9 mouse cellular contexts compared by ENCODE assay signal in the genomic region with DNA sequence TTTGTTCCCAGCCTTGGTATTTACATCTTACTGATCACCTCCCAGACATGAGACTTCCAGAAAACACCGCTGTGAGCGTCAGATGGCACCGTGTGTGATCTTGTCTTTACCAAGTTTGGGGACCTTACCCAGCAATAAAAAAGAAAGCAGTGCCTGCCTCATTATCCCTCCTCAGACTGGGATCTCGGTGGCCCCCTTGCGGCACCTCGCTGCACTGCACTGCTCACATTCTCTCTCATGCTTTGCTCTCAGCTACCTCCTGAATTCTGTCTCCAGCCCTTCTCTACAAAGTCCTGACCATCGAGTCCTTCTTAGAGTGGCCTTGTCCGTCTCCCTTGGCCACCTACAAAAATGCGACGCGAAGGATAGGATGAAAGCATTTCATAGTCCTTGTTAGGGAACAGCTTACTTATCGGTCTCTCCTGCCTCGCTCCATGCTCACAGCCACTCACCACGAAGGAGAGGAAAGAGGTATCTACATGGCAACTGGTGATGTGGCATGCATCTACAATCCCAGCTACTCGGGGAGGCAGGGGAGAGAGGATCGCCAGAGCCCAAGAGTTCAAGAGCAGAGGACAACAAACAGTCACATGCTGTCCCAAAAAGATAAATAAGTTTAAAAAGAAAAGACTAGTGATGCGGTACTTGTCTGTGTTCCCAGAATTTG. TPM values are rescaled to one million over a fixed set of nuclear protein-coding genes. Genes with fewer than 3 reads are reported as not detected.
DNase-seq lines count a peak whose midpoint lies in the region; ATAC-seq lines count a peak whose summit lies in the region.
"Had no signal": no experiment of that assay in that cellular context is flagged by ENCODE, and none has a peak within 500 bp of the region (broad histone marks: within the 10 kb centered on the region; RNA-seq: fewer than 3 reads in every experiment).

No protein-coding gene starts in this region.

- H3K9ac ChIP-seq in heart, embryonic 12.5 days: no peak overlapping the region

- WGBS in heart, embryonic 12.5 days: 26% methylated on average over 17 of the region's 17 CpGs

- H3K4me2 ChIP-seq in heart, embryonic 12.5 days: peak overlapping the region; percentile 50

- H3K36me3 ChIP-seq in heart, embryonic 12.5 days: no peaks in the 10 kb centered on the region

- no peaks in the 10 kb centered on the region for H3K27me3 ChIP-seq in heart, embryonic 12.5 days (replicated peaks)

- H3K9me3 ChIP-seq in heart, embryonic 12.5 days (replicated peaks): no peaks in the 10 kb centered on the region

- peak overlapping the region; percentile 20 for H3K4me3 ChIP-seq in heart, embryonic 12.5 days

- H3K27ac ChIP-seq in heart, embryonic 12.5 days (ENCODE audit: poor library complexity, severe bottlenecking): no peak overlapping the region

- DNase-seq in embryo, embryonic 11.5 days (ENCODE audit: low read depth, low spot score): peak; percentile 36
- DNase-seq in layer of hippocampus, adult 11-12 months (ENCODE audit: low spot score): peak; percentile 70
- peak; percentile 57 to 71 for DNase-seq in lung, adult 18-20 months
- peak; percentile 68 to 75 for DNase-seq in right cerebral cortex, adult 2 months (ENCODE audit: low spot score in 2 of 2)
- peak; percentile 22 for DNase-seq in urinary bladder, postnatal 10 days (ENCODE audit: low spot score)

- H3K4me1 ChIP-seq in heart, embryonic 12.5 days (replicated peaks): 0 out of 2 replicates have a peak, but pooled peaks cover 3% of the 10 kb centered on the region

- peak; percentile 80 for ATAC-seq in CD4-positive, CD25-positive, alpha-beta regulatory T cell, adult 4 months
- peak; percentile 69 for ATAC-seq in activated CD4-positive, CD25-positive, alpha-beta regulatory T cell, adult 4 months
- no peak for ATAC-seq in heart, embryonic 12.5 days (ENCODE audit: insufficient number of reproducible peaks, low FRiP score)

RNA-seq across cellular contexts. Expression of a gene that starts 45.7 kb away (rescaled TPM):
- polyA plus RNA-seq in CD4-positive, CD25-positive, alpha-beta regulatory T cell, adult 4 months (2017; shearing (Covaris generic)): not detected
- polyA plus RNA-seq in activated CD4-positive, CD25-positive, alpha-beta regulatory T cell, adult 4 months (2017; shearing (Covaris generic)): not detected
- 0.12 TPM in 1 of 2 replicates, not detected in the other for polyA plus RNA-seq in heart, embryonic 12.5 days (2016; fragmentation: Nextera tagmentation; extraction: Ambion mirVana)
- polyA plus RNA-seq: large intestine, adult 2 months had no signal

RNA-seq across cellular contexts. Expression of a gene that starts 53.4 kb away (rescaled TPM):
- polyA plus RNA-seq in CD4-positive, CD25-positive, alpha-beta regulatory T cell, adult 4 months (2017; shearing (Covaris generic)): 10 to 100 TPM; 16.4 to 20.4 TPM
- 10 to 100 TPM; 17.5 to 20.6 TPM for polyA plus RNA-seq in activated CD4-positive, CD25-positive, alpha-beta regulatory T cell, adult 4 months (2017; shearing (Covaris generic))
- 14.4 and 14.6 TPM in 2 replicates for polyA plus RNA-seq in heart, embryonic 12.5 days (2016; fragmentation: Nextera tagmentation; extraction: Ambion mirVana)

RNA-seq across cellular contexts. Expression of a gene that starts 57.6 kb away (rescaled TPM):
- not detected for polyA plus RNA-seq in CD4-positive, CD25-positive, alpha-beta regulatory T cell, adult 4 months (2017; shearing (Covaris generic))
- not detected for polyA plus RNA-seq in activated CD4-positive, CD25-positive, alpha-beta regulatory T cell, adult 4 months (2017; shearing (Covaris generic))
- not detected in 2 replicates for polyA plus RNA-seq in heart, embryonic 12.5 days (2016; fragmentation: Nextera tagmentation; extraction: Ambion mirVana)
